Mouse (Mus musculus) liver, embryonic 14.5 days (tissue): Measurements from ENCODE around the gene Slc35f2. TPM values are rescaled to one million over a fixed set of nuclear protein-coding genes. Genes with fewer than 3 reads are reported as not detected.
A peak's percentile ranks its signal among the peaks of the same experiment; 100 is the strongest.

Experiments
- ATAC-seq: fragments of 200-750 bp; cut with Nextera tagmentation; 2 replicates; pipeline ENCODE4 v1.8.0; 2017; ENCODE audit warnings: moderate number of reproducible peaks, mild to moderate bottlenecking, moderate library complexity; ENCODE audit not compliant: insufficient read depth
- DNase-seq, 3 experiments: peaks; one replicate each; pipeline ENCODE4 v3.0.0-alpha.2; 2012 to 2013; ENCODE audit warnings: low read depth in 3 of 3, low spot score in 3 of 3
- H3K27ac ChIP-seq: fragments of 300-500 bp; sonication (generic); 2 replicates; pipeline ENCODE4 v1.5.1; 2014; ENCODE audit warnings: moderate library complexity, mild to moderate bottlenecking, control low read depth, inconsistent platforms
- H3K27me3 ChIP-seq: fragments of 300-500 bp; sonication (generic); 2 replicates; pipeline ENCODE4 v1.6.1; 2014; ENCODE audit warnings: mild to moderate bottlenecking, low read length, moderate library complexity; ENCODE audit not compliant: control insufficient read depth, insufficient read depth
- H3K36me3 ChIP-seq: fragments of 300-500 bp; sonication (generic); replicated peaks from 2 replicates; pipeline ENCODE4 v1.6.1; 2014; ENCODE audit warnings: low read depth; ENCODE audit not compliant: control insufficient read depth, insufficient read depth
- H3K4me1 ChIP-seq, 2 experiments: fragments of 200-500 bp in 1 of 2; fragments of 300-500 bp in 1 of 2; sonication (generic) in 1 of 2; replicated peaks; 2 replicates each; pipeline ENCODE4 v1.6.1; 2012 to 2014; ENCODE audit warnings: antibody characterized with exemption in 1 of 2, inconsistent platforms in 1 of 2, low read length in 1 of 2; ENCODE audit not compliant: control insufficient read depth in 2 of 2, insufficient read depth in 2 of 2
- H3K4me2 ChIP-seq: fragments of 300-500 bp; sonication (generic); 2 replicates; pipeline ENCODE4 v1.6.1; 2014; ENCODE audit warnings: low read depth, mild to moderate bottlenecking, control low read depth, moderate library complexity
- H3K4me3 ChIP-seq, 2 experiments: fragments of 200-500 bp in 1 of 2; fragments of 300-500 bp in 1 of 2; sonication (generic) in 1 of 2; 2 replicates each; pipeline ENCODE4 v1.5.1; 2012 to 2014; ENCODE audit warnings: low read depth in 2 of 2, low read length in 2 of 2, mild to moderate bottlenecking in 2 of 2, control low read depth in 1 of 2, inconsistent platforms in 1 of 2, moderate library complexity in 1 of 2; ENCODE audit not compliant: insufficient read depth in 1 of 2
- H3K9ac ChIP-seq: fragments of 300-500 bp; sonication (generic); replicated peaks from 2 replicates; pipeline ENCODE4 v1.6.1; 2014; ENCODE audit warnings: mild to moderate bottlenecking, control low read depth, moderate library complexity
- H3K9me3 ChIP-seq: fragments of 300-500 bp; sonication (generic); 2 replicates; pipeline ENCODE4 v1.6.1; 2016; ENCODE audit warnings: low read length, mixed read lengths; ENCODE audit not compliant: control insufficient read depth
- CTCF ChIP-seq: IDR thresholded peaks from 2 replicates; pipeline ENCODE4 v1.5.1; 2016; ENCODE audit warnings: antibody characterized with exemption, low read depth, control low read depth
- EP300 ChIP-seq: IDR thresholded peaks from 2 replicates; pipeline ENCODE4 v1.6.1; 2016; ENCODE audit warnings: antibody characterized with exemption, low read depth
- WGBS: fragments of 180-500 bp; shearing (Covaris S2); extraction: QIAGEN DNeasy Blood & Tissue Kit; methylation state at CpG from one replicate; pipeline ENCODE4 v1.1.7; 2014; ENCODE audit not compliant: insufficient replicate concordance; 5-methylcytosine and 5-hydroxymethylcytosine counted together
- polyA plus RNA-seq, 2 experiments: library from polyadenylated mRNA; depleted of rRNA in 1 of 2; stranded (reverse) in 1 of 2; unstranded in 1 of 2; fragments of >200 nt; fragmentation: Nextera tagmentation in 1 of 2; extraction: Ambion mirVana in 1 of 2; gene quantifications; 2 replicates each; pipeline versions ENCODE4 v1.2.1 to v1.2.3; 2012 to 2014

The Slc35f2 gene
- polyA plus RNA-seq, 2 experiments = 0.14 to 0.26 TPM

DNA sequence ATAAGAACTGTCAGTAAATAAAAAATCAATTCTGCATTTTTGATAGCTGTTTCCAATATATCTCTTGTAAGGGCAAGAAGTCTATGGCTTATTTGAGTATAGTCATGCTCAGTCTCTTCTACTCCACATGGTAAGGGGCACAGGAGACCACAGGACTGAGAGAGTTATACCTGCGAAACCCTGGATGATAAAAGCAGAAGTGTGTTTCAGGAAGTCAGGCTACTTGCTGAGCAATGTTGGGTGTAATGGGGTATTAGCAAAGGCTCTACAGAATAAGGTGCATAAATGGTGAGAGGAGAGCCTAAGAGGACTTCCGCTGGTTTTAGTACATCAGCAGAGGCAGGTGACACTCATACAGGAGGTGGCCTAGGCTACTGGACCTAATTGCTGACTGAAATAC lies 13.2 kb upstream of the Slc35f2 start:
- no peaks in the 10 kb centered on the region for H3K9me3 ChIP-seq
- H3K27ac ChIP-seq = no peak overlapping the region
- DNase-seq (no peak), ATAC-seq (no peak)
- H3K4me1 ChIP-seq = no peaks in the 10 kb centered on the region
- no peaks in the 10 kb centered on the region for H3K27me3 ChIP-seq
- TF ChIP-seq CTCF = no peak
- no peak for TF ChIP-seq EP300
- no peak overlapping the region for H3K4me2 ChIP-seq
- 43% methylated on average over 2 of the region's 2 CpGs for WGBS
- no peaks in the 10 kb centered on the region for H3K36me3 ChIP-seq
- no peak overlapping the region for H3K4me3 ChIP-seq
- no peak overlapping the region for H3K9ac ChIP-seq

DNA sequence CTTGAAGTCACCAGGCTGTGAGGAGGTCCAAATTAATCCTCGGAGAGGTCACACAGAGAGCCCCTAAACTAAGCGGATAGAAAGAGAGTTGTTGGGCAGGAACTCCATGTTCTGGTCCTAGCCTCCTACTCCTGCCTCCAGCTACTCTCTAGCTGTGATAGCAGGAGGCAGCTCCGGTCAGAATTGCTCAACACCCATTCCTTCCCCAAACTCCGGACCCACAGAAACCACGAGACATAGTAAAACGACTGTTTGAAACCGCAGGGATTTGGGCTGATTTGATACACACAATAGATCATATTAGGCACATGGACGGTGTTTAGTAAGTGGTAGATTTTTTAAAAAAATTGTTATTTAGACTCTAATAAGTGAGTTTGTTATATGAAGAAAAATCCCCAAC lies 6.6 kb upstream of the Slc35f2 start:
- Histone ChIP-seq H3K36me3 (no peaks in the 10 kb centered on the region), H3K27ac (no peak overlapping the region), H3K4me1 (no peaks in the 10 kb centered on the region), H3K27me3 (no peaks in the 10 kb centered on the region), H3K9ac (no peak overlapping the region), H3K9me3 (no peaks in the 10 kb centered on the region), H3K4me2 (no peak overlapping the region), H3K4me3 (no peak overlapping the region)
- ATAC-seq = no peak
- no peak for DNase-seq
- TF ChIP-seq CTCF = no peak
- TF ChIP-seq EP300 = no peak
- WGBS = 27% methylated on average over 8 of the region's 8 CpGs

DNA sequence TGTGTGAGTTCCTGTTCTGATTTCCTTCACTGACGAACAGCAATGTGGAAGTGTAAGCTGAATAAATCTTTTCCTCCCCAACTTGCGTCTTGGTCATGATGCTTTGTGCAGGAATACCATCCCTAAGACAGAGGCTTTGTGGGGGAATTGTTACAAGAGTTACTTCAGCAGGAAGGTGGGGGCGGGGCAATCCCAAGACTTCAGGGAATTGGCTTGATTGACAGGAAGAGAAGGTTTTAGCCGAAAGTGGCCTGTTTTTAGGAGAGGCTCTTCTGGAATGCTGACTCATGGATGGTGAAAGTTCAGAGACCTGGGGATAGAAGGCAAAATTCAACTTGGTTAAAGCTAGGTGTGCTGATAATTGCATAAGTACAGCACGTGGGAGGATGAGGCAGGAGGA lies 2.9 kb upstream of the Slc35f2 start:
- no peaks in the 10 kb centered on the region for H3K36me3 ChIP-seq
- H3K9ac ChIP-seq = no peak overlapping the region
- H3K4me1 ChIP-seq = no peaks in the 10 kb centered on the region
- ATAC-seq = no peak
- H3K27ac ChIP-seq = no peak overlapping the region
- H3K9me3 ChIP-seq = no peaks in the 10 kb centered on the region
- 53% methylated on average over 5 of the region's 5 CpGs for WGBS
- TF ChIP-seq CTCF (no peak), EP300 (no peak)
- H3K27me3 ChIP-seq = peaks cover 20% of the 10 kb centered on the region
- no peak for DNase-seq
- no peak overlapping the region for H3K4me3 ChIP-seq
- no peak overlapping the region for H3K4me2 ChIP-seq

DNA sequence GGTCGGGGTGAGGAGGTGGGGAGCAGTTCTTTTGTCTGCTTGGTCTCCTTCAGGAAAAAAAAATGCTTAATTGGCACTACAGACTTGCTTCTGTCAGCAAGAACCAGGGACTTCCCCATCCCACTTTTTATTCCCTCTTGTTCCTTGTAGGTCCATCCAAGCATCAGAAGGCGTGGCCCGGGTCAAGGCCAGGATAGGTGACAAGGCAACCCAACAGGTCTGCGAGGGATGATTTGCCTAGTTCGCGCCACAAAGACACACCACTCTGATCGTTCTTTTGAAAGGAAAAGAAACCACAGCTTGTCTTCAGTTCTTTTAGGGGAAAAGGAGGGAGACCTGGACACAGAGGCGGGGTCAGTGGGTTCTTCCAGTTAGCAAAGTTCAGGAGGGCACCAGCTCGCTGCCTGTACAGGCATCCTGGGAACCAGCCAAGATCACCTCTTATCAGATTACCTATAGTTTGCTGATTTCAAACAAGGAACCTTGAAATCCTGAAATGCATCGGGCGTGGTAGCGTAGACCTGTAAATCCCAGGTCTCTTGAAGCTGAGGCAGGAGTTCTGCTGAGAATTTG lies 481 bp upstream of the Slc35f2 start:
- peaks cover 20% of the 10 kb centered on the region for H3K27me3 ChIP-seq
- peak overlapping the region; percentile 50 to 53; a peak in 2 of 4 replicates for H3K4me3 ChIP-seq
- TF ChIP-seq CTCF (no peak), EP300 (no peak)
- ATAC-seq = no peak
- H3K27ac ChIP-seq = no peak overlapping the region
- H3K9me3 ChIP-seq = no peaks in the 10 kb centered on the region
- no peak for DNase-seq
- H3K36me3 ChIP-seq = no peaks in the 10 kb centered on the region
- H3K4me1 ChIP-seq = no peaks in the 10 kb centered on the region
- peak overlapping the region; percentile 65 for H3K4me2 ChIP-seq
- 20% methylated on average over 12 of the region's 12 CpGs for WGBS
- no peak overlapping the region for H3K9ac ChIP-seq

DNA sequence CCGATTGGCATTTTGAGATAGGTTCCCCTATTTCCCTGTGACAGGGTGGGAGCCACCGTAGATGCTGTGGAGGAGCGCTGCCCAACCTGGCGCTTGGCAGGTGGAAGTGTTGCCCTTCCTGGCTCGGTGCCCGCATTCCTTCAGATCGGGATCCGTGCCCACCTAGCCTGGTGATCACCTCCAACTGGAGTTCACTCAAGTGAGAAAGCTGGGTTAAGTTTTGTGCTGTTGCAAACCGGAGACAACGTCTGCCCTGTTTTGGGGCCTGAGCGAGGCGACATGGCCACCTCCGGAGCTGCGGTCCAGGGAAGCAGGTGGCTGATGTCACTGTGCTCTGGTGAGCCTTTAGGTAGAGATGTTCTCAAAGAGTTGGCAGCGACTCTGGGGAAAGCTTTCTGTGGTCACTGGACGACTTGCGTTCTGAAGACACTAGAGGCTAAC lies 803 bp downstream of the Slc35f2 start:
- H3K9me3 ChIP-seq = no peaks in the 10 kb centered on the region
- no peak for ATAC-seq
- no peak for DNase-seq
- H3K9ac ChIP-seq = no peak overlapping the region
- H3K36me3 ChIP-seq = no peaks in the 10 kb centered on the region
- peaks cover 20% of the 10 kb centered on the region for H3K27me3 ChIP-seq
- WGBS = 4% methylated on average over 17 of the region's 17 CpGs
- TF ChIP-seq CTCF (no peak), EP300 (no peak)
- no peak overlapping the region for H3K27ac ChIP-seq
- peak overlapping the region; percentile 50 to 53; a peak in 3 of 4 replicates for H3K4me3 ChIP-seq
- H3K4me1 ChIP-seq = no peaks in the 10 kb centered on the region
- H3K4me2 ChIP-seq = peak overlapping the region; percentile 65

DNA sequence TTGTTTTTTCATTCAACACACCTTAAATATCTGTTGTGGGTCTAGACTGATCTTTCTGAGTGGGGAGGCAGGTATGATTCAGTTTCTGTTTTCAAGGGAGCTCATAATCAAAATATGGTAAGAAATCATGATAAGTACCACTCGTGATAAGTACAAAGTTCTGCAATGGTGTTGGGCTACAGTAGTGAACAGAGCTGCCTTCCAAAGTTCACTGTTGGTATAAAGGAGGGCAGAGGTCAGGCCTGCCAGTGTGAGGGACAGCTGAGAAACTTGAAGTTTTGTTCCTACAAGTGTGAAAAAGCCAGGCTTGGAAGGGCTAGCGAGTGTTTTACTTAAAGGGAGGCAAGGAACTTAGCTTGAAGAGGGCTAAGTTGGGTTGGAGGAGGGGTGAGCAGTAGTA lies 4.2 kb downstream of the Slc35f2 start:
- Histone ChIP-seq H3K9ac (no peak overlapping the region), H3K4me3 (no peak overlapping the region), H3K27ac (no peak overlapping the region), H3K36me3 (no peaks in the 10 kb centered on the region), H3K9me3 (no peaks in the 10 kb centered on the region), H3K4me1 (no peaks in the 10 kb centered on the region), H3K27me3 (peaks cover 20% of the 10 kb centered on the region), H3K4me2 (no peak overlapping the region)
- no peak for DNase-seq
- TF ChIP-seq CTCF (no peak), EP300 (no peak)
- WGBS = 53% methylated on average over 2 of the region's 2 CpGs
- no peak for ATAC-seq
